Mouse (Mus musculus) limb, embryonic 15.5 days (tissue): ENCODE data around the gene Rilp. TPM values are rescaled to one million over a fixed set of nuclear protein-coding genes. Genes with fewer than 3 reads are reported as not detected.
A peak's percentile ranks its signal among the peaks of the same experiment; 100 is the strongest.

Experiments used
- ATAC-seq: fragments of 200-750 bp; cut with Nextera tagmentation; 2 replicates; pipeline ENCODE4 v1.8.0; 2017; ENCODE audit warnings: low read depth, moderate TSS enrichment; ENCODE audit not compliant: insufficient number of reproducible peaks, low FRiP score, low TSS enrichment
- H3K27ac ChIP-seq: fragments of 300-500 bp; sonication (generic); 2 replicates; pipeline ENCODE4 v1.5.1; 2015; ENCODE audit warnings: moderate library complexity, mild to moderate bottlenecking, inconsistent platforms
- H3K27me3 ChIP-seq: fragments of 300-500 bp; sonication (generic); 2 replicates; pipeline ENCODE4 v1.6.1; 2015; ENCODE audit warnings: inconsistent platforms
- H3K36me3 ChIP-seq: fragments of 300-500 bp; sonication (generic); 2 replicates; pipeline ENCODE4 v1.6.1; 2015; ENCODE audit warnings: inconsistent platforms
- H3K4me1 ChIP-seq: fragments of 300-500 bp; sonication (generic); 2 replicates; pipeline ENCODE4 v1.6.1; 2015; ENCODE audit warnings: inconsistent platforms
- H3K4me2 ChIP-seq: fragments of 300-500 bp; sonication (generic); 2 replicates; pipeline ENCODE4 v1.6.1; 2015; ENCODE audit warnings: mild to moderate bottlenecking, inconsistent platforms
- H3K4me3 ChIP-seq: fragments of 300-500 bp; sonication (generic); 2 replicates; pipeline ENCODE4 v1.5.1; 2015; ENCODE audit warnings: mild to moderate bottlenecking, inconsistent platforms
- H3K9ac ChIP-seq: fragments of 300-500 bp; sonication (generic); 2 replicates; pipeline ENCODE4 v1.6.1; 2015; ENCODE audit warnings: inconsistent platforms
- H3K9me3 ChIP-seq: fragments of 300-500 bp; sonication (generic); 2 replicates; pipeline ENCODE4 v1.6.1; 2016; ENCODE audit warnings: inconsistent platforms
- WGBS: fragments of 180-500 bp; shearing (Covaris S2); methylation state at CpG from one replicate; pipeline ENCODE4 v1.1.7; 2015; 5-methylcytosine and 5-hydroxymethylcytosine counted together
- polyA plus RNA-seq: library from polyadenylated mRNA; unstranded; fragments of >200 nt; fragmentation: Nextera tagmentation; extraction: Ambion mirVana; gene quantifications from 2 replicates; pipeline ENCODE4 v1.2.1, GENCODE M21; 2015

Rilp gene
- polyA plus RNA-seq, 1 experiment from 2014 or later = 0.45 TPM

DNA sequence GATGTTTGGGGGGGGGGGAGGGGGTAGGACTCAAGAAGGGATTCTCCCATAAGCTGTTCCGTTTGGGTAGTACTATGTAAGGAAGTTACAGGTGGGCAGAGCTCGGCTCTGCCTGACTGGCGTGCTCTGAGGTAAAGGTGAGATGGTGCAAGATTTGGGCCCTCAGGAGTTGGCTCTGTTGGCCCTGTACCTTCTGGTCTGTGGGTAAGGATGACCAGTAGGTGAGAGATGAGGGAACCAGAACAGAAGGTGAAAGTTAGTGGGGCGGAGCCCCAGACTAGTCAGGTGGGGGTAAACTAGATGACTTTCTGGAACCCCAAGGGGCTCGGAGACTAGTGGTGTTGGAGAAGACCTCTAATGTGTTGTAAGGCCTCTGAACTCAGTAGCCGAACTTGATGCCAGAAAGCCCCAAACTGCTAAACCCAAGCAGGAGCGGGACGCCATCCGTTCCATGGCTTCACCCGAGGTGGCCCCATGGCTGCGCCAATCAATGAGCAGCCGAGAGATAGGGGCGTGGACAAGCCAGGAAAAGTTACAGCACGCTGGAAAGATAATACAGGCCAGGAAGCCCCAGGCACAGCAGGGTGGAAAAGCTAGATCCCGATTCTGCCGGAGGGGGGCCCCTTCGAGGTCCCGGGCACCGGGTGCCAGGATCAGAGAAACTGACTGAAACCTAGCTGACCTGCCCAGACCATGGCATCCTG is 42.2 kb upstream of the Rilp start:
- Histone ChIP-seq H3K9ac (peak overlapping the region; percentile 46), H3K9me3 (no peaks in the 10 kb centered on the region), H3K4me3 (peak overlapping the region; percentile 44), H3K27me3 (no peaks in the 10 kb centered on the region), H3K4me1 (peaks cover 27% of the 10 kb centered on the region), H3K4me2 (peak overlapping the region; percentile 69), H3K36me3 (peaks cover 17% of the 10 kb centered on the region), H3K27ac (peak overlapping the region; percentile 38; the same call in 1 of the 2 replicates)
- whole genome bisulfite sequencing = 17% methylated on average over 19 of the region's 19 CpGs
- ATAC-seq = 0 out of 2 replicates have a peak, but pooled peaks have one; percentile 56

- 0 out of 2 replicates have a peak overlapping the region, but pooled peaks have one; percentile 38 for H3K27ac ChIP-seq
- no peak for ATAC-seq
- H3K4me2 ChIP-seq = peak overlapping the region; percentile 69
- no peaks in the 10 kb centered on the region for H3K9me3 ChIP-seq
- H3K27me3 ChIP-seq = no peaks in the 10 kb centered on the region
- no peak overlapping the region for H3K9ac ChIP-seq
- peak overlapping the region; percentile 44 for H3K4me3 ChIP-seq
- peaks cover 17% of the 10 kb centered on the region for H3K36me3 ChIP-seq
- WGBS = 62% methylated on average over 7 of the region's 7 CpGs
- peaks cover 19% of the 10 kb centered on the region for H3K4me1 ChIP-seq
Measured at GRCm38 (mm10) chr11:75468410-75468809, 41.5 kb upstream of the Rilp start.

- no peaks in the 10 kb centered on the region for H3K27me3 ChIP-seq
- no peak overlapping the region for H3K9ac ChIP-seq
- H3K4me3 ChIP-seq = no peak overlapping the region
- no peaks in the 10 kb centered on the region for H3K9me3 ChIP-seq
- no peak overlapping the region for H3K27ac ChIP-seq
- ATAC-seq = no peak
- 92% methylated on average over 4 of the region's 4 CpGs for WGBS
- H3K36me3 ChIP-seq = peaks cover 17% of the 10 kb centered on the region
- H3K4me1 ChIP-seq = peaks cover 14% of the 10 kb centered on the region
- no peak overlapping the region for H3K4me2 ChIP-seq
Measured at GRCm38 (mm10) chr11:75469261-75469660, 40.6 kb upstream of the Rilp start.

DNA sequence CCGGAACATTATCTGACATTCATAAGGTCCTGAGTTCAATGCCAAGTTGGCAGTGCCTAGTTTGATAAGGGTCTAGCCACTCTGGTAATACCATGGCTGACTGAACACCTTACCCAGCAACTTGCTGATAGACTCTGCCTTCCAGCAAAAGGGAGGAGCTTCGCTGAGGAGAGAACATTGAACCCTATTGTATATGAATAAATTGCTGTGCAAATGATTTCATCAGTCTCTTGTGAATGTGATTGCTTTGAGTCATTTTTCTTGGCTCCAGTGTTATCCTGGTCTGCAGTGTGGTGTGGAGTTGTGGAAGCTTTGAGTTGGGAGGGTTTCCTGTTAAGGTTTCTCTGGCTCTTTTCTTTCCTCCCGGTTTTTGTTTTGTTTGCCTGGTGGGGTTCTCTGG is 39.2 kb upstream of the Rilp start:
- H3K4me2 ChIP-seq = no peak overlapping the region
- no peak overlapping the region for H3K4me3 ChIP-seq
- no peak for ATAC-seq
- H3K9me3 ChIP-seq = no peaks in the 10 kb centered on the region
- no peak overlapping the region for H3K9ac ChIP-seq
- WGBS = 81% methylated on average over 3 of the region's 3 CpGs
- no peak overlapping the region for H3K27ac ChIP-seq
- H3K27me3 ChIP-seq = no peaks in the 10 kb centered on the region
- peaks cover 14% of the 10 kb centered on the region for H3K4me1 ChIP-seq
- peaks cover 4% of the 10 kb centered on the region for H3K36me3 ChIP-seq

DNA sequence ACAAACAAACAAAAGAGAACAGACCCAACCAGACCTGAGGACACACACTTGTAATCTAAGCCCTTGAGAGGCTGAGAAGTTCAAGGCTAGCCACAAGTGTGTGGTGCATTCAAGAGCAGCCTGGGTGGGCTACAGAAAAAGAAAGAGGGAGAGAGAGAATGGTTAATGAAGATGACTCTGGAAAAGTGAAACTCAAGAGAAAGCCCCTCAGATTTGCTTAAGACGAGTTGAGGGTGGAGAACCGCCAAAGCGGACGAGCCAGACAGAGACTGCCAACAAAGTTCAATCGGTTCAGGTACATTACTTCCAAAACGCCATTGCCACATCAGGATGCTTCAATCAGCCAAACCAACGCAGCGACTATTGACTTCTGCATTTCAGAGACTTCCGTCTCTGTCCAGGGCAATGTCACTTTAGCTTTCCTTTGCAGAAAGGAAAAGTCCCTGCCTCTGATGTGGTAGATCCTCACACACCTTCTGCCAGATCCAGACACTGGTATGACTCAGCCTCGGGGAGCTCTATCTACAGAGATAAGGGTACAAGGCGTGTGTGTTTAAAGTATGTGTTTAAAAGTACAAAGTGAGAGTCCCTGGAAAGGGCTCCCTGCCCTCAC is 37.3 kb upstream of the Rilp start:
- no peaks in the 10 kb centered on the region for H3K27me3 ChIP-seq
- H3K4me2 ChIP-seq = no peak overlapping the region
- peaks cover 12% of the 10 kb centered on the region for H3K4me1 ChIP-seq
- no peaks in the 10 kb centered on the region for H3K9me3 ChIP-seq
- H3K36me3 ChIP-seq = no peaks in the 10 kb centered on the region
- no peak overlapping the region for H3K4me3 ChIP-seq
- H3K9ac ChIP-seq = no peak overlapping the region
- ATAC-seq = no peak
- WGBS = 81% methylated on average over 11 of the region's 11 CpGs
- H3K27ac ChIP-seq = no peak overlapping the region

DNA sequence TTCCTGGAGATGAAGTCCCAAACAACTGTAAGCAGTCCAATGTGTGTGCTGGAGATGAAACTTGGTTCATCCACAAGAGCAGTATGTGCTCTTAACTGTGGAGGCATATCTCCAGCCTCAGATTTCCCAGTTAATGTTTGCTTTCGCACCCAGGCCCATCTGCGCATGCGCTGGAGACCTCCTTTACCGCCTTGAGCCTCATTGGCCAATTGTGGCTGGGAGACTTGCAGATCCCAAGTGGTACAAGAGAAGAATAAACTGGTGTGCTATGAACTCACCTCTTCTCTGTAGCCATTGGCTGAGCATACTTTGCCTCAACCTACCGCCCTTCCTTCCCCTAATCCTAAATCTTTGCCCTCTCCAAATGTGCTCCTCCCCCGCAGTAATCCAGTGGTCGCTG is 36.5 kb upstream of the Rilp start:
- WGBS = 69% methylated on average over 7 of the region's 7 CpGs
- Histone ChIP-seq H3K27ac (no peak overlapping the region), H3K9me3 (no peaks in the 10 kb centered on the region), H3K9ac (no peak overlapping the region), H3K27me3 (no peaks in the 10 kb centered on the region), H3K4me1 (peaks cover 4% of the 10 kb centered on the region), H3K4me3 (no peak overlapping the region), H3K36me3 (no peaks in the 10 kb centered on the region), H3K4me2 (no peak overlapping the region)
- no peak for ATAC-seq

GRCm38 (mm10) chr11:75486192-75486591 is 23.7 kb upstream of the Rilp start:
- H3K36me3 ChIP-seq = peaks cover 21% of the 10 kb centered on the region
- H3K9me3 ChIP-seq = no peaks in the 10 kb centered on the region
- H3K27ac ChIP-seq = no peak overlapping the region
- peaks cover 8% of the 10 kb centered on the region for H3K4me1 ChIP-seq
- H3K9ac ChIP-seq = no peak overlapping the region
- 22% methylated on average over 3 of the region's 3 CpGs for WGBS
- H3K27me3 ChIP-seq = peaks cover 3% of the 10 kb centered on the region; the same call in 1 of the 2 replicates
- H3K4me2 ChIP-seq = peak overlapping the region; percentile 22; the same call in 1 of the 2 replicates
- no peak for ATAC-seq
- peak overlapping the region; percentile 90 for H3K4me3 ChIP-seq

DNA sequence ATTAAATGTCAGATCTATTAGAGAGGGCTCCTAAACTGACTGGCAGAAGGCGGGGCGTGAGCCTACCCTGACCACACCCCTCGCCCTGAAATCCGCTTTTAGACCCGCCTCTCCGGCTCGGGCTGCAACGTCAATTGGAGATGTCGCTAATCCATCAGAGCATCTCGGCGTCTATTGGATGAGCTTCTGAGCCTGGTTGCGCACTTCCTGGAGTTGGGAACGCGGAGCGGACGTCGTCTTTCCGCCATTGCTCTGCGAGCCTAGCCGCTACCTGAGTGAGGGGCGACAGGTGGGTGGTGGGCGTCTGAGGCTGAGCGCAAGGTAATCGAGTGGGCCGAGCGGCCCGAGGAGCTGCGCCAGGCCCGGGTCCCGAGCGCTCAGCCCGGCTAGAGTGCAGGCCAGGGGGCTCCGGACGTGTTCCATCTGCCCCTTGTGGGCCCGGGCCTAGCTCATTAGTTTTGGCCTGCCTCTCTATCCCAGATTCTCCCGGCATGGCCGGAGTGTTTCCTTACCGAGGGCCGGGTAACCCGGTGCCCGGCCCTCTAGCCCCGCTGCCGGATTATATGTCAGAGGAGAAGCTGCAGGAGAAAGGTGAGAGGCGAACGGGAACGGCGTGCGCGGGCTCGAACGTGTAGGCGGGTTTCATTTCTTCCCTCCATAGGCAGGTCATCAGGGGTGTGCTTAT is 23.2 kb upstream of the Rilp start, which contains the start of gene Prpf8:
TSS of gene Prpf8 (plus strand) at position 216 of the 685 bp plus-strand sequence.
- peaks cover 27% of the 10 kb centered on the region for H3K36me3 ChIP-seq
- WGBS = under 1% methylated on average over 52 of the region's 52 CpGs
- H3K4me2 ChIP-seq = peak within 1 kb of the TSS; percentile 82
- H3K4me1 ChIP-seq = peaks cover 8% of the 10 kb centered on the region
- H3K27ac ChIP-seq = peak within 1 kb of the TSS; percentile 82
- H3K4me3 ChIP-seq = peak within 1 kb of the TSS; percentile 90
- peak; percentile 99 for ATAC-seq
- H3K9me3 ChIP-seq = no peaks in the 10 kb centered on the region
- H3K9ac ChIP-seq = peak within 1 kb of the TSS; percentile 95
- H3K27me3 ChIP-seq = peaks cover 3% of the 10 kb centered on the region; the same call in 1 of the 2 replicates

GRCm38 (mm10) chr11:75487496-75487895 is 22.4 kb upstream of the Rilp start:
- peaks cover 8% of the 10 kb centered on the region for H3K4me1 ChIP-seq
- H3K4me2 ChIP-seq = peak overlapping the region; percentile 82
- H3K36me3 ChIP-seq = peaks cover 34% of the 10 kb centered on the region
- H3K27ac ChIP-seq = no peak overlapping the region
- peak overlapping the region; percentile 95 for H3K9ac ChIP-seq
- peak overlapping the region; percentile 90 for H3K4me3 ChIP-seq
- H3K27me3 ChIP-seq = peaks cover 3% of the 10 kb centered on the region; the same call in 1 of the 2 replicates
- ATAC-seq = no peak
- WGBS = 34% methylated on average over 6 of the region's 6 CpGs
- H3K9me3 ChIP-seq = no peaks in the 10 kb centered on the region

- 90% methylated on average over 10 of the region's 10 CpGs for WGBS
- Histone ChIP-seq H3K36me3 (peaks cover 100% of the 10 kb centered on the region), H3K27ac (no peak overlapping the region)
Measured at GRCm38 (mm10) chr11:75494296-75495049, 15.4 kb upstream of the Rilp start.

DNA sequence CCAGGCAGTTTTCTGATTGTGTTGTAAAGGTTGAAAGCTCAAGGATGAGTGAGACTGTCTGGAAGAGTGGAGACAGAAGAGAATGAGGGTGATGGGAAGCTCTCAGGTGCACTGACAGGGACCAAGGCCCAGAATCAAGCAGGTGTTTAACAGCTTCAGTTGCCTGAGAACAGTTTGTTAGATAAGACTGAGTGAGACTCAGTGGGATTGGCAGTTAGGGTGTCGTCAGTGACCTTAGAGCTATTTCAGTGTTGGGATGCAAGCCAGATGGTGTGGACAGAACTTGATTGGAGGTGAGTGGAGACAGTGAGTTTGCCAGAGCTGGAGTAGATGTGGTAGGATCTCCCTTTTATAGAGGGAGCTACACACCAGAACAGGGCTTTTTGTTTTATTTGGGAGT is 11.8 kb upstream of the Rilp start:
- H3K4me3 ChIP-seq = no peak overlapping the region
- H3K9me3 ChIP-seq = no peaks in the 10 kb centered on the region
- no peaks in the 10 kb centered on the region for H3K4me1 ChIP-seq
- H3K27ac ChIP-seq = no peak overlapping the region
- WGBS = 88% methylated on average over 1 of the region's 1 CpGs
- peaks cover 99% of the 10 kb centered on the region for H3K36me3 ChIP-seq
- no peaks in the 10 kb centered on the region for H3K27me3 ChIP-seq
- H3K4me2 ChIP-seq = no peak overlapping the region
- ATAC-seq = no peak
- no peak overlapping the region for H3K9ac ChIP-seq

More at GRCm38 (mm10) chr11:75494296-75495049, 15.4 kb upstream of the Rilp start:
- Histone ChIP-seq H3K4me1 (no peaks in the 10 kb centered on the region), H3K9ac (no peak overlapping the region), H3K9me3 (no peaks in the 10 kb centered on the region), H3K4me3 (no peak overlapping the region), H3K4me2 (no peak overlapping the region), H3K27me3 (no peaks in the 10 kb centered on the region)
- no peak for ATAC-seq
